Mouse (Mus musculus) Patski (cell line): ENCODE measurements around the gene Zfp787. TPM values are rescaled to one million over a fixed set of nuclear protein-coding genes. Genes with fewer than 3 reads are reported as not detected.

Source experiments
- ATAC-seq: fragments of 100-300 bp; one replicate; pipeline ENCODE4 v1.8.0; 2021
- CTCF ChIA-PET: fragments of 350-600 bp; sonication (Branson Sonifier 250); formaldehyde crosslinking; loops from one replicate; lab custom pipeline; 2022; ENCODE audit warnings: inconsistent platforms; lab: Charles Lee
- POLR2A ChIA-PET: fragments of 350-600 bp; sonication (Branson Sonifier 250); formaldehyde crosslinking; loops from one replicate; lab custom pipeline; 2022; ENCODE audit warnings: antibody characterized with exemption, inconsistent platforms; lab: Charles Lee
- DNase-seq: peaks from one replicate; pipeline ENCODE4 v3.0.0-alpha.2; 2011; ENCODE audit warnings: low read depth, low spot score
- H3K27me3 ChIP-seq: fragments of 371-371 bp; one replicate; pipeline ENCODE4 v1.5.1; 2021
- CTCF ChIP-seq: fragments of 100-300 bp; IDR thresholded peaks from one replicate; pipeline ENCODE4 v1.5.1; 2021
- in situ Hi-C: fragments of 300-500 bp; cut with MboI; formaldehyde crosslinking; loops from 3 replicates; pipeline ENCODE4 v1.11.1; 2018; ENCODE audit warnings: low pct_unique_long_range_greater_than_20kb, mixed read lengths
- polyA plus RNA-seq: library from polyadenylated mRNA; unstranded; gene quantifications from one replicate; pipeline ENCODE4 v1.2.3, GENCODE M21; 2021

Gene Zfp787
- polyA plus RNA-seq, 1 experiment from 2014 or later: 31.1 TPM

DNA sequence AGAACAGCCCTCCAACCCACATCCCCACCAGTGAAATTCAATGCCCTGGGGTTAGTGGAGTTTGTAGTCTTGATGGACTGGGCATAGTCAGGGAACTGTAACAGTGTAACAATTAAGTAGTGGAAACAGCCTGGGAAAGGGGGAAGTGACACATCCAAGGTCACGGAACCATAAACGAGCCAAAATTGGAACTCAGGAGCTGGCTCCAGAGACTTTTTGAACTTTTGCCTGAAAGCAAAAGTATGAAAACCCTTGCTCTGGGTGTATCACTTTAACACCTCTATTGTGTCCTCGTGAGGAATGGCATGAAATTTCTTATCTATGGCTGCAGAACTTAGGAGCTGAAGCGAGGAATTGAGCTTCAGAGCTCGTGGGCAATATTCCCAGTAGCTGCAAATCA is 1.6 kb downstream of the Zfp787 start:
- ATAC-seq (no peak), DNase-seq (no peak)
- H3K27me3 ChIP-seq: no peaks in the 10 kb centered on the region
- CTCF ChIA-PET: interaction anchor here (1.2 to 1.3 kb wide), 2 partner anchors 10 to 27 kb away, joined by 4 to 7 read pairs; no protein-coding TSS in a partner anchor
- POLR2A ChIA-PET: interaction anchor here (0.8 to 1.9 kb wide), 5 partner anchors 9 to 21 kb away, joined by 3 to 7 read pairs (median 5); partner anchors contain the start of gene Zfp444
- in situ Hi-C loops: loop anchor here (25.0 kb wide), 1 partner anchor 1092 kb away; the partner anchor contains the start of genes U2af2 and Zfp580
- TF ChIP-seq CTCF: no peak

DNA sequence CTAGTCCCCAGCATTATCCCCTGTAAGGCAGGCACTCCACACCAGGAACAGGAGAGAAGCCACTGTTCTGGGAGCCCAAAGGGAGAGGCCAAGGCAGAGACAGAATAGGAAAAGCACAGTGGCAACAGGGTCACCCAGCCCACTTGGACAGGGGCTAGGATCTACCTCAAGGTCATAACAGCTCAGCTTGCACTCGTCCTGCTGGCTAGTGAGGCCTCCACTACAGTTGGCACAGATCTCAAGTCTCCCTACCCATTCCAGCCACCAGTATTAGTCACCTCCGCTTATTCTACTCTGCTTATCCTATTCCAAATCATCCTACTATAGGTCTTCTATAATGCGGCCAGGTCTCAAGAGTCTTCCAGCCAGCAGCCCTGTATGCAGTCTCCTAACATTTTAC is 2.7 kb downstream of the Zfp787 start:
- ATAC-seq (no peak), DNase-seq (no peak)
- ChIA-PET CTCF (interaction anchor here (1.0 to 1.3 kb wide), 2 partner anchors 9 to 22 kb away, joined by 4 read pairs; no protein-coding TSS in a partner anchor), POLR2A (interaction anchor here (1.3 to 1.9 kb wide), 2 partner anchors 8 to 19 kb away, joined by 5 to 7 read pairs; partner anchors contain the start of gene Zfp444)
- no peak for TF ChIP-seq CTCF
- no peaks in the 10 kb centered on the region for H3K27me3 ChIP-seq
- in situ Hi-C loops: loop anchor here (25.0 kb wide), 1 partner anchor 1091 kb away; the partner anchor contains the start of genes U2af2 and Zfp580

DNA sequence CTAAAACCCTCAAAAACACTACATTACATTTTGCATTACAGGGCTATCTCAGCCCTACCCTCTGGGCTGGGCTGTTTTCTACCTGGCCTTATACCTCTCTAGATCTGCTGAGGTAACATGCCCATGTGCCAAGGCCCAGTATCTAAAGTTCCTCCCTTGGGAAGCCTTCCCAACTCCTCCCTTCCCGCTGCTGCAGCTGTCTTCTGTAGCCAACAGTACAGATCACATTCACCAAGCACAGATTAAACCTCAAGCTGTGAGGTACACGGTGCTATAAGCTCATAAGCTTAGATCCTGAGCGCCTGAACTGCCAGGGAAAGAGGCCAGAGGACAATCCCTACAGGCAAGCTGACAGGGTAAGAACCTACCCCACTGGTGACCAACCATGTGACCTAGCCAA is 3.8 kb downstream of the Zfp787 start:
- ChIA-PET CTCF (interaction anchor here (1.0 to 1.6 kb wide), 2 partner anchors 23 to 25 kb away, joined by 4 to 5 read pairs; no protein-coding TSS in a partner anchor), POLR2A (interaction anchor here (0.6 to 1.2 kb wide), 2 partner anchors 20 to 36 kb away, joined by 3 read pairs; partner anchors contain the start of gene Zfp444)
- no peaks in the 10 kb centered on the region for H3K27me3 ChIP-seq
- TF ChIP-seq CTCF: no peak
- ATAC-seq: no peak
- in situ Hi-C loops: loop anchor here (25.0 kb wide), 1 partner anchor 1090 kb away; the partner anchor contains the start of genes U2af2 and Zfp580
- no peak for DNase-seq

DNA sequence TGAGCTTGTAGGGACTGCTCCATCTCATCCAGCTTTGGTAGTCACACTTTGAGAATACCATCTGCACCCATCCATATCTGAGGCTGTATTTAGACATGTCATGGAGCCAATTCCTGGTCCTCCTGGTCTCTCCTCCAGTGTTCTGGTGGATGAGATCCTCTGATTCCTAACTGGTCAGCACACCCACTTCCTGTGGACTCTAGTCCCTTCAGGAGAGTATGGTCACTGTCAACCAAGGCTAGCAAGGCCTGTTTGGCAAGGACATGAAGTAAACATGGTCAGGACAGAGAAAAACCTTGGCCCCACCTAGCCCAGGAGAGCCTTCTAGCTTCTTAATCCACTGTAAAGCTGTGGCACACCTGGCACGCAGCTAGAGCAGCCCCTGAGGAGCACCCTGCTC is 4.5 kb downstream of the Zfp787 start:
- in situ Hi-C loops: loop anchor here (25.0 kb wide), 1 partner anchor 1089 kb away; the partner anchor contains the start of genes U2af2 and Zfp580
- no peak for TF ChIP-seq CTCF
- no peak for DNase-seq
- ATAC-seq: no peak
- no peaks in the 10 kb centered on the region for H3K27me3 ChIP-seq
- ChIA-PET CTCF (interaction anchor here (1.6 kb wide), 1 partner anchor 24 kb away, joined by 5 read pairs; no protein-coding TSS in a partner anchor), POLR2A (interaction anchor here (0.6 to 1.2 kb wide), 2 partner anchors 21 to 37 kb away, joined by 3 read pairs; partner anchors contain the start of gene Zfp444)

DNA sequence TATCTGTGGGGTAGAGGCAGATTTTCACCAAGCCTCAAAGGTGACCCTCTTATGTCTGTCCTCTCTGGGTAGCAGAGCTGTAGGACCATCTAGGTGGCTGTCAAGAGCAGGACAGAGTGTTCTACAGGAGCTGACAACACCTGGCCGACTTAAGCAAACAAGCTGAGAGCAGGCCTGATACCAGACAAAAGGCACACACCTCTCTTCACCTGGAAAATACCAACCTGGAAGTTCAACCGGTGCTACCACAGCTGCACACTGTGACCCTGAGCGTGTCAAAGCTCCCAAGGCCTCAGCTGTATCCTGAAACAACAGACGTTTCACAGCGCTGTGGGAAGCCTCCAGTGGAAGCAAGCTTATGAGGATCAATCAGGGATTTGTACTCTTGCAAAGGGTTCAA is 8.1 kb downstream of the Zfp787 start:
- in situ Hi-C loops: no loop called here
- DNase-seq (no peak), ATAC-seq (no peak)
- no peaks in the 10 kb centered on the region for H3K27me3 ChIP-seq
- TF ChIP-seq CTCF: no peak
- ChIA-PET CTCF (interaction anchor here (1.3 kb wide), 1 partner anchor 21 kb away, joined by 3 read pairs; no protein-coding TSS in a partner anchor), POLR2A (no interaction called here)

DNA sequence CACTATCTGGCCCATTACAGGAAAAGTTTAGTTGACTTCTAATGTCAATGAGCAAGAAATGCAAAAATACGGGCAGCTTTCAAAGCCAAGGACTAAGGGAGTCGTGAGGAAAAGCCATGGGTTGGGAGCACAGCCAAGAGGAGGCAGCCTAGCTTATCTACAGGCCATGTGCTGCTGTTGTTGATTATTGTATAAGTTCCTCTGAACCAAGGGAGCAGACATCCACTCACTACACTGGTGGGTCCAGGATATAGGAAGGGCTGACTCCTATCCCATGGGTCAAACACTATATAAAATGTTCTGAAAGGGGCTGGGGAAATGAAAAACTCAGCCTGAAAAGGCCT is 8.8 kb downstream of the Zfp787 start:
- ChIA-PET CTCF (interaction anchor here (1.2 to 1.5 kb wide), 3 partner anchors 9 to 28 kb away, joined by 3 read pairs; no protein-coding TSS in a partner anchor), POLR2A (no interaction called here)
- no peak for TF ChIP-seq CTCF
- in situ Hi-C loops: no loop called here
- ATAC-seq: no peak
- H3K27me3 ChIP-seq: no peaks in the 10 kb centered on the region
- DNase-seq: no peak

DNA sequence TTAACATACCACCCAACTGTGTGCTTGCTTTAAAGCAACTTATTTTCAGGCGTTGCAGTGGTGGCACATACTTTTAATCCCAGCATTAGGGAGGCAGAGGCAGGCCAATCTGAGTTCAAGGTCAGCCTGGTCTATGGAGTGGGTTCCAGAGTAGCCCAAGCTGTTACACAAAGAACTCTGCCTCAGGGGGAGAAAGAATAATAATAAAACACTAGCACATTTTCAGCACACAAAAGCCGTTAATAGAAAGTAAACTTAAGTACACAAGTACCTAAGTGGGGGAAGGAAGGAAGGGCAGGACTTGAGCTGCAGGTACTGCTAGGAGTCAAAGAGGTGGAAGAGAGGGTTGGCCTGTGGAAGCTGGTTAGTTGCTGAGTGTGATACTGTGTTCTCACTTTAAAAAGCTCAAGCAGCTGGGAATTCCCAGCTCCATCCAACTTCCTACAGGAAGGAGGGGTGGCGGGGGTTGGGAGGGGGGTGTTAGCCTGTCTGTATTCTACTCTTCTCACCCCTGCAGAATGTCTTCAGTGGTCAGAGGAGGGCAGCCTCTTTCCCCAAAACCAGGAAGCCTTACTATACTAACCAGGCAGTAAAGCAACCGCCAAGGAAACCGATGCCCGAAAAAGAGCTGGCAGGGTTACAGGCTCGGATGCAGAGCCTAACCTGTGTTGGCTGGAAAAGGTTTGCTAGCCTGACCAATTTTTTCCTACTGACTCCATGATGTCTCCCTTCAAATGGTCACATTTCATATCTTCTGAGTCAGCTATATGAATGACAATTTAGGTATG is 9.4 kb downstream of the Zfp787 start:
- DNase-seq (no peak), ATAC-seq (no peak)
- POLR2A ChIA-PET: interaction anchor here (2.6 kb wide), 1 partner anchor 8 kb away, joined by 7 read pairs; no protein-coding TSS in a partner anchor
- TF ChIP-seq CTCF: no peak
- no peaks in the 10 kb centered on the region for H3K27me3 ChIP-seq
- in situ Hi-C loops: no loop called here
- CTCF ChIA-PET: interaction anchor here (1.2 to 1.5 kb wide), 3 partner anchors 8 to 28 kb away, joined by 3 read pairs; no protein-coding TSS in a partner anchor

DNA sequence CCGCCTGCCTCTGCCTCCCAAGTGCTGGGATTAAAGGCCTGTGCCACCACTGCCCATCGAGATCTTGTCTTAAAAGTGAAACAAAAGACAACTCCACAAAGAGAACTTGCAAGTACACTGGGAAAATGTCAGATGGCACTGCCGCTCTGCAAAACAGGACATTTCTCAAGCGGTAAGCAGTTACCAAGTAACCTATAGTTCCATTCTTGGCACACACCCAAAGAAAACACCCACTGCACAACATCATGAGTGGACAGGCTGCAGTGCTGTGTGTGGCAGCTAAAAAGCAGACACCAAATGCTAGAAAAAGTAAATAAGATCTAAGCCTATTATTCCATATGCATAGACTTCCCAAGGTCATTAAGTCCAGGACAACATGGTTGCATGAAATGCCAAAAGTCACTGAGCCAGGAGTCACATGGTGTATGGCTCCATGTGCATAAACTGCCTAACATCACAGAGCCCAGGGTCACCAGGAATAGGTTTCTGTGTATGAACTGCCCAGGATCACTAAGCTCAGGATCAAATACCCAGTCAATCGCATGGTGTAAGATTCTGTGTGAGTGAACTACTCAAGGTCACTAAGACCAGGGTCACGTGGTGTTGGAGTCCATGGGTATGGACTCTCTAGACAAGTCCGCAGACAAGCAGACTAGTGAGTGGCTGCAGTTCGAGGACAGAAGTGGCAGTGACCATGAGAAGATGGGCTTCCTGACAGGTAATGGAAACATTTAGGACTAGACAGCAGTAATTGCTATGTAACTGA is 10.2 kb downstream of the Zfp787 start:
- POLR2A ChIA-PET: interaction anchor here (2.6 kb wide), 1 partner anchor 9 kb away, joined by 7 read pairs; no protein-coding TSS in a partner anchor
- ATAC-seq (no peak), DNase-seq (no peak)

DNA sequence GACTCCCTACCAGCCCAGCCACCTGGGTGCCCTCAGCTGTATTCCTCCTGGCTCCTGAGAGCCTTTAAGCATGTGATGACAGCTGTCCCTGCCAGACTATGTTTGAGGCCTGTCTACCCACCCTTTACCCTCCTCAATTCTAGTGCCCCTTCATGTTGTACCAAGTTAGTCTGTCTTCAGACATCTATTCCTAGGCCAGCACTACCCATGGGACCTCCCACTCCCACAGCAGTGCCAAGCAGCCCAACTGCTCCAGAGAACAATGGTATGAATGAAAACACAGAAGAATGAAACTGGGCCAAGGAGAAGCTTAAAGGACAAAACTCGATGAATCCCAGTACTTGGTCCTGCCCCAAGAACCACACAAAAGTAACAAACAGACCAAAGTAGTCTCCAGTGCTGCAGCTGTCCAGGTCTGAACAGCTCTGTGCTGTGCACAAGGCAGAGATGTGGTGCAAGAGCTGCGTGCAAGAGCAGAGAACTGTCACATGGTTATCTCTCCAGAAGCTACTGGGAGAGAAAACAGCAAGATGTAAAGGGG is 11.7 kb downstream of the Zfp787 start:
- in situ Hi-C loops: no loop called here

More for the DNA sequence above, 10.2 kb downstream of the Zfp787 start:
- in situ Hi-C loops: no loop called here
- H3K27me3 ChIP-seq: no peaks in the 10 kb centered on the region
- CTCF ChIA-PET: interaction anchor here (0.9 to 1.5 kb wide), 4 partner anchors 7 to 29 kb away, joined by 3 read pairs; no protein-coding TSS in a partner anchor
- TF ChIP-seq CTCF: no peak

More for the DNA sequence above, 11.7 kb downstream of the Zfp787 start:
- no peaks in the 10 kb centered on the region for H3K27me3 ChIP-seq
- ATAC-seq: no peak
- ChIA-PET POLR2A (interaction anchor here (2.6 kb wide), 1 partner anchor 10 kb away, joined by 7 read pairs; no protein-coding TSS in a partner anchor), CTCF (interaction anchor here (1.0 to 1.5 kb wide), 2 partner anchors 10 to 47 kb away, joined by 3 to 4 read pairs; no protein-coding TSS in a partner anchor)
- DNase-seq: no peak
- no peak for TF ChIP-seq CTCF
